Mouse (Mus musculus): ENCODE results near the gene Olfr161.
"Not testable (repeated sequence)": the region's sequence is repeated elsewhere in the genome, so short reads cannot be mapped to it uniquely, and the experiment has no call there.

Gene Olfr161

DNA sequence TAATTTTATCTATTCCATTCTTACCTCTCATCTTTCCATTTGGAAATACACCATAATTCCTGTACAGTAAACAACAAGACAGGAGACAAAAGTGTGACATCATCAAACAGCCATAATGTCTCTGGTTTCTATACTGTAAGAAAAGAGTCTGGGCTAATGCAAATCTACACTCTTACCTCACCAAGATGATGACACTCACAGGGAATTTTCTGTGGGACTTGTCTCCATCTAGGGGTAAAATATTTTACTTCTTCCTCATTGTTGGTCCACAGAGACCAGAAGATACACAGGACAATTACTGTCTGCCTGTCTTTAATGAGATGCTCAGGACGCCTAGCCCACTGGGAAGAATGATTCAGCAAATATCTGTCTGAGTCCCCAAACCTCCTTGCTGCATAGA lies at the start of gene Olfr161:
Gene Olfr161 (plus strand): TSS at position 352 of the 400 bp plus-strand sequence.
- no peak for DNase-seq (ENCODE audit: extremely low spot score)

DNA sequence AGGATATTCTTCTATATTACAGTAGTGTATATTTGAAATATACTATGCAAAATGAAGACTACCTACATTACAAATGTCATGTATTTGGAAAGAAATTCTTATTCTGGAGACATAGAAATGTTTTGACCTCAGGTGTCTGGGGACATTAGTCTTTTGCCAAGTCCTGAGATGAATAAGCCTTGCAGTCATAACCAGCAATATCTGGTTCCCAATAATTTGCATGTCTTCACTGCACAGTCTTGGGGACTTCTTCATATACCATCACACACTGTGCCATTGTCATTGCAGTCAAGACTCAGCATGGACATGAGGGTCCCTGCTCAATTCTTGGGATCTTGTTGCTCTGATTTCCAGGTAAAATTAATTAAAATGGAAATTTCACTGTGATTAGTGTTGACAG lies 27.3 kb upstream of the Olfr161 start:
- DNase-seq (ENCODE audit: extremely low spot score): no peak

GRCm38 (mm10) chr16:3577658-3578057 lies 13.2 kb upstream of the Olfr161 start:
- DNase-seq (ENCODE audit: extremely low spot score): not testable (repeated sequence)

DNA sequence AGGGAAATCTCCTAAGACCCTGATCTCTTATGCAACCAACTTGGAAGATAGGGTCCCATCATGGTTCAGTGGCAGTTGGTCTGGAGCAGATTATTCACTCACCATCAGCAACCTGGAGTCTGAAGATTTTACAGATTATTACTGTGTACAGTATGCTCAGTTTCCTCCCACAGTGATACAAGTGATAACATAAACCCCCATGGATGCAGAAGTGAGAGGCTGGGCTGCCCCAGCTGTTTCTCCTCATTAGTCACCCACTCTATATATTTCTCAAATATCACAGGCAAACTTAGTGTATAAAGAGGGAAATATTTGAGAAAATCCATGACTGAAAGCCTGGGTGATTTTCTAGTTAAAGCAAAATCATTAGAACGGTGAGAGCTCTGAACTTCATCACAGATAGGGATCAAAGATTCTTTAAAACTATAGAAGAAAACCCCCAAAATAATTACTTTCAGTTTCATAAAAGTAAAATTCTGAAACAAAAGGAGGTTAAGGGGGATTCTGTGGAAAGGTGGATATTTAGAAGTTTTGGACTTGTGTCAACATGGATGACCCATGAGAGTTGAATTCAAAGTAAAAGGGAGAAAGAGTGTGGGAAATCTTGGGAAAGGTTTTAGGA lies 12.5 kb upstream of the Olfr161 start:
- not testable (repeated sequence) for DNase-seq (ENCODE audit: extremely low spot score)

- DNase-seq (ENCODE audit: extremely low spot score): not testable (repeated sequence)
Observed at GRCm38 (mm10) chr16:3631376-3631775, 40.5 kb downstream of the Olfr161 start.

DNA sequence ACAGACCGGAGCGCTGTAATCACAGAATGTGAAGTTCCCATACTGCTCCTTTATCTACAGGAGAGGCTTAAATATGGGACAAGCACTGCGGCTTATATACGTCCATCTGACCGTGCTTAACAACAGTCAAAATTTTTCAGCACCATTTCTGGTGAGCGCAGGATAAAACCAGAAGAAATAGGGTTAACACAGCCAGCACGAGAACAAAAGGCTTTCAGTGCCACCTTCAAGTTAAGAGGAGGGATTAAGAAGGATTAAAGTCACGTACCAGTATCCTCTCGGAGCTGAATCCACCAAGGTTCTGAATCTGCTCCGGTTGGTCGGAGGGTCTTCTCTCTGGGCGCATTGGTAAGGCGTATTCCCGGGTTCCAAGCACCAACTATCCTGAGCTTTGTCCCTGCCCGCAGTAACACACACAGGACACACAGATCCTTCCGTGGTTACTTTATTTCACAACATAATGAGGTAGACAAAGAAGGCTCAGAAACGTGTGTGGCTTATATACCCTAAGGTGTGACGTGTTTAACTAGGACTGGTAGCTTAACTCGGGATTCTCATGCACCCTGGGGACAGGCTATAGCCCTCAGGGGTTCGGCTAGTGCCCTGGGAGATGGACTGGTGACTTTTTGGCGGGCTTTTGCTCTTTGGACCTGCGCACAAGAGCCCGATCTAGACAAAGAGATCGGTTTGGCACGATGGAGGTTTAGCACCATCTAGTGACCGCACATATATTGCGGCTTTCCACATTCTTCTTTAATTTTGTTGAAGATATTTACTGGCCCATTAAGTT lies 41.9 kb downstream of the Olfr161 start:
- peak; percentile 32 for DNase-seq (ENCODE audit: extremely low spot score)

All from embryo, embryonic 9.5 days (tissue).